Mouse (Mus musculus) heart, adult 2 months (tissue): ENCODE measurements around the gene Cars2. TPM values are rescaled to one million over a fixed set of nuclear protein-coding genes. Genes with fewer than 3 reads are reported as not detected.

Experiments used
- DNase-seq, 2 experiments: peaks; one replicate each; pipeline ENCODE4 v3.0.0; 2021
- H3K27ac ChIP-seq: fragments of 200-600 bp; 2 replicates; pipeline ENCODE4 v1.8.1; 2022
- H3K27me3 ChIP-seq: fragments of 200-500 bp; 2 replicates; pipeline ENCODE4 v1.6.1; 2012; ENCODE audit warnings: mild to moderate bottlenecking, low read length, inconsistent platforms, mixed read lengths; ENCODE audit not compliant: control insufficient read depth, insufficient read depth
- H3K36me3 ChIP-seq: fragments of 200-500 bp; 2 replicates; pipeline ENCODE4 v1.6.1; 2012; ENCODE audit warnings: low read length, inconsistent platforms; ENCODE audit not compliant: control insufficient read depth, insufficient read depth
- H3K4me1 ChIP-seq: fragments of 200-500 bp; 2 replicates; pipeline ENCODE4 v1.6.1; 2011; ENCODE audit warnings: low read length; ENCODE audit not compliant: control insufficient read depth, insufficient read depth
- H3K4me3 ChIP-seq: fragments of 200-600 bp; 2 replicates; pipeline ENCODE4 v1.8.1; 2022
- H3K79me2 ChIP-seq: fragments of 200-500 bp; replicated peaks from 2 replicates; pipeline ENCODE4 v1.6.1; 2012; ENCODE audit warnings: mild to moderate bottlenecking, inconsistent platforms, low read length, moderate library complexity, mixed read lengths; ENCODE audit not compliant: control insufficient read depth, insufficient read depth
- H3K9ac ChIP-seq: fragments of 200-500 bp; 2 replicates; pipeline ENCODE4 v1.6.1; 2012; ENCODE audit warnings: low read depth, mild to moderate bottlenecking, control low read depth, inconsistent platforms, low read length, mixed read lengths
- CTCF ChIP-seq: fragments of 200-600 bp; IDR thresholded peaks from 2 replicates; pipeline ENCODE4 v1.8.1; 2022; ENCODE audit warnings: antibody characterized with exemption, mild to moderate bottlenecking, moderate library complexity
- EP300 ChIP-seq: fragments of 200-500 bp; IDR thresholded peaks from 2 replicates; pipeline ENCODE4 v1.6.1; 2011; ENCODE audit warnings: low read depth, low read length, control low read depth; ENCODE audit not compliant: insufficient read depth
- POLR2A ChIP-seq: fragments of 200-500 bp; IDR thresholded peaks from 2 replicates; pipeline ENCODE4 v1.6.1; 2011; ENCODE audit warnings: mild to moderate bottlenecking, low read depth, low read length, control low read depth; ENCODE audit not compliant: insufficient read depth
- WGBS: fragments of 180-500 bp; shearing (Covaris S2); methylation state at CpG from one replicate; pipeline ENCODE4 v1.1.7; 2018; 5-methylcytosine and 5-hydroxymethylcytosine counted together
- intact Hi-C: fragments of 180-260 bp; cut with DNase I; formaldehyde crosslinking; loops from one replicate; pipeline ENCODE4 v1.15.1; 2025
- polyA plus RNA-seq: library from polyadenylated mRNA; depleted of rRNA; stranded (reverse); fragments of >200 nt; gene quantifications from 2 replicates; pipeline ENCODE4 v1.2.3, GENCODE M21; 2012
- total RNA-seq, 2 experiments: library from RNA; stranded (reverse); gene quantifications; 2 replicates each; pipeline ENCODE4 v1.2.3; 2021

The Cars2 gene
- total and polyA plus RNA-seq, 3 experiments = 46.5 to 49.8 (median 47.7) TPM

DNA sequence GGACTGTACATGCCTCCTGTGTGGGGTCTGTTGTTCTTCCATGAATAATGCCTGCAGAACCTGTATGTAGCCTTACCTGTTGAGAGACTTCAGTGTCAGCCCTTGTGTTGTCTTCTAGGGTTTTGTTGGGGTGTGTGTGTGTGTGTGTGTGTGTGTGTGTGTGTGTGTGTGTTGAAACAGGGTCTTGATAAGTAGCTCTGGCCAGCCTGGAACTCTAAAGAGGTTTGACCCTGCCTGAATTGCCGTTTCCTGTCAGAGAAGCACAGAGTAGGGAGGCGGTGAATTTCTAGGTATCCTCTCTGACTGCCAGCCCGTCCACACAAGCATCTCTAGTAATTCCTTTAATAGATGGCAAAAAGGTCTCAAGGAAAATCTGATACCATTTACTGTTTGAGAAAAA lies 8.9 kb upstream of the Cars2 start:
- Histone ChIP-seq H3K9ac (no peak overlapping the region), H3K36me3 (no peaks in the 10 kb centered on the region), H3K27me3 (no peaks in the 10 kb centered on the region), H3K4me1 (peaks cover 3% of the 10 kb centered on the region; the same call in 1 of the 2 replicates), H3K79me2 (peaks cover 6% of the 10 kb centered on the region), H3K4me3 (no peak overlapping the region), H3K27ac (no peak overlapping the region)
- intact Hi-C loops = loop anchor here (10.0 kb wide), 1 partner anchor 215 kb away; no protein-coding TSS in a partner anchor
- no peak for TF ChIP-seq CTCF
- TF ChIP-seq POLR2A = no peak
- TF ChIP-seq EP300 = no peak
- DNase-seq = no peak
- 33% methylated on average over 3 of the region's 3 CpGs for WGBS

DNA sequence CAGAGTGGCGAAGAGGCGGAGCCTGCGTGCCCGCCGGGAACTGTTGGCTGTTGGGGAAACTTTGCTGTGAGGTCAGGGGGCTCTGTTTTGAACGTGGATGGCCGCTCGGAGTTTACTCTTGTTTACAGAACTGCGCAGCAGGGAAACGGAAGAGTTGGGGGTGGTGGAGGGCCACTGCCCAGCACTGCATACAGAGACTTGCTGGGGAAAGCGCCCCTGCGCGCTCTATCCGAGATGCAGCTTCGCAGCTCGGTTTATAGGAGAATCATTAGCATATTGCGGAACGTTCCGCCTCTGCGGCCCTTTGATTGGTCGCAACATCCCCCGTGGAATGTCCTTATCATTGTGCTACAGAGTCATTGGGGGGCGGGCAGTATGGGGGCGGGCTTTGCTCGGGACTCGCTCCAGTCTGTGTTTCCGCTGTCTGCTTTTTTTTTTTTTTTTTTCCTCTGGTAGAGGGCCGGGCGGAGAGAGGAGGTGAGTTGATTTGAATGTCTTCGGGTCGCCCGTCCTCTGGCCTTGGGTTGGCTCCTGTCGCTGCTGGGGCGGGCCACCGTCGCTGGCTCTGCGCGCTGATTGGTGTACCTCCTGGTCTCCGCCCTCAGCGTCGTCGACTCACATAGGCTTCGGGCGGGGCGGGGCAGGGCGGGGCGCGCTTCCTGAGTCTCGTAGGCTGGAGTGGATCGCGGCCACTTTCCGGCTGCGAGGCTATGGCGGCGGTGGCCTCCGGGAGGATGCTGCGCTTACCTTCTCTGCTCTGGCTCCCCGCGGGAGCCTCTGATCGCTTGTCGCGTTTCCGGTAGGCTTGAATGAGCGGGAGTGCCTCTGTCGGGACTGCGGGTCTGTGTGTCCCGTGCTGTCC lies 7.4 kb upstream of the Cars2 start:
- Histone ChIP-seq H3K27me3 (no peaks in the 10 kb centered on the region), H3K4me1 (peaks cover 3% of the 10 kb centered on the region; the same call in 1 of the 2 replicates), H3K36me3 (no peaks in the 10 kb centered on the region), H3K9ac (peak overlapping the region; percentile 84), H3K27ac (peak overlapping the region; percentile 98), H3K79me2 (peaks cover 6% of the 10 kb centered on the region), H3K4me3 (peak overlapping the region; percentile 77)
- peak; percentile 96 to 98 for DNase-seq
- TF ChIP-seq POLR2A (peak; percentile 100), CTCF (0 out of 2 replicates have a peak, but pooled peaks have one; percentile 7), EP300 (peak; percentile 95)
- intact Hi-C loops = loop anchor here (2.0 to 10.0 kb wide), 2 partner anchors 77 to 217 kb away; partner anchors contain the start of gene Ankrd10
- under 1% methylated on average over 67 of the region's 67 CpGs for WGBS

DNA sequence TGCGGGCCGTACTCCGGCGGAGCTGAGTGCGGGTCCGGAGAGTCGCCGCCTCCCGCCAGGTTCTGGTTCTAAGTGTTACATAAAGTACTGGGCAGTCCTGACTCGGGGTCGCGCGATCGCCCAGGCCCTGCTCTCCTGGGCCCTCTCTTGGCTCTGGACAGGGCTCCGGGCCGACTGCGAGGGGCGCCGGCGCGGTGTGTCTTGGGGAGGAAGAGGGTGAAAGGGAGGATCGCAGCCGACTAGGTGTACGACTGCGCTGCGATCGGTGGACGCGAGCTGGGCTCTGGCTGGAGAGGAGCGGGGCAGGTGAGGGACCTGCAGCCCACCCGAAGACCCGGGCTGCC lies 6.8 kb upstream of the Cars2 start:
- H3K4me1 ChIP-seq = peaks cover 3% of the 10 kb centered on the region; the same call in 1 of the 2 replicates
- under 1% methylated on average over 32 of the region's 32 CpGs for WGBS
- no peak for TF ChIP-seq CTCF
- no peak for TF ChIP-seq EP300
- TF ChIP-seq POLR2A = no peak
- peak overlapping the region; percentile 84 for H3K9ac ChIP-seq
- H3K36me3 ChIP-seq = no peaks in the 10 kb centered on the region
- H3K4me3 ChIP-seq = peak overlapping the region; percentile 77
- intact Hi-C loops = loop anchor here (2.0 to 10.0 kb wide), 2 partner anchors 77 to 217 kb away; partner anchors contain the start of gene Ankrd10
- DNase-seq = no peak
- no peaks in the 10 kb centered on the region for H3K27me3 ChIP-seq
- H3K27ac ChIP-seq = peak overlapping the region; percentile 98
- H3K79me2 ChIP-seq = peaks cover 6% of the 10 kb centered on the region

DNA sequence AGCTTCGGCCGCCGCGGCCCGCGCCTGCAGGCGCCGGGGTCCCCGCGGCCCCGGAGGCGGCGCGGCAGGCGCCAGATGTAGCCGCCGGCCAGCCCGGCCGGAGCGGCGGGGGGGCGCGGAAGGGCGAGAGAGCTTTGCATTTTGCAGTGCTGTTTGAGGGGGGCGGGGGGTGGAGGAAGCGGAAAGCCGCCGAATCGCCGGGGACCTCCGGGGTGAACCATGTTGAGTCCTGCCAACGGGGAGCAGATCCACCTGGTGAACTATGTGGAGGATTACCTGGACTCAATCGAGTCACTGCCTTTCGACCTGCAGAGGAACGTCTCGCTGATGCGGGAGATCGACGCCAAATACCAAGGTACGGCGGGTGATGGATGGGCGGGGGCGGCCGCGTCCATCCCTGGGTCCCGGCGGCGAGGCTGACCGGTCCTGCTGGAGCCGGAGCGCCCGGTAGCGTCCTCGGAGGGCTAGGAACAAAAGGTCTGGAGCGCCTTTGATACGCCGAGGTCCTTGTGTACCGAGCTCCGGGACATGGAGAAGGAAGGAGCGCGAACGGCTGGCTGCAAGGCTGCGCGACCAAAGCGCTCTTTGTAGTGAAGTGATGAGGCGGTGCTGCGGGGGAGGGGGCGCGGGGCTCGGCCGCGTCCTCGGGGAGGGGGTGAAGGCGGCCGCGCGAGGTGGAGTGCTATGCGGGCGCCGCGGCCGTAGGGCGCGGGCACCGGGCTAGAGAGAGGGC lies 6.3 kb upstream of the Cars2 start:
- intact Hi-C loops = loop anchor here (2.0 to 10.0 kb wide), 2 partner anchors 78 to 218 kb away; partner anchors contain the start of gene Ankrd10
- under 1% methylated on average over 82 of the region's 85 CpGs for WGBS
- H3K79me2 ChIP-seq = peaks cover 6% of the 10 kb centered on the region

DNA sequence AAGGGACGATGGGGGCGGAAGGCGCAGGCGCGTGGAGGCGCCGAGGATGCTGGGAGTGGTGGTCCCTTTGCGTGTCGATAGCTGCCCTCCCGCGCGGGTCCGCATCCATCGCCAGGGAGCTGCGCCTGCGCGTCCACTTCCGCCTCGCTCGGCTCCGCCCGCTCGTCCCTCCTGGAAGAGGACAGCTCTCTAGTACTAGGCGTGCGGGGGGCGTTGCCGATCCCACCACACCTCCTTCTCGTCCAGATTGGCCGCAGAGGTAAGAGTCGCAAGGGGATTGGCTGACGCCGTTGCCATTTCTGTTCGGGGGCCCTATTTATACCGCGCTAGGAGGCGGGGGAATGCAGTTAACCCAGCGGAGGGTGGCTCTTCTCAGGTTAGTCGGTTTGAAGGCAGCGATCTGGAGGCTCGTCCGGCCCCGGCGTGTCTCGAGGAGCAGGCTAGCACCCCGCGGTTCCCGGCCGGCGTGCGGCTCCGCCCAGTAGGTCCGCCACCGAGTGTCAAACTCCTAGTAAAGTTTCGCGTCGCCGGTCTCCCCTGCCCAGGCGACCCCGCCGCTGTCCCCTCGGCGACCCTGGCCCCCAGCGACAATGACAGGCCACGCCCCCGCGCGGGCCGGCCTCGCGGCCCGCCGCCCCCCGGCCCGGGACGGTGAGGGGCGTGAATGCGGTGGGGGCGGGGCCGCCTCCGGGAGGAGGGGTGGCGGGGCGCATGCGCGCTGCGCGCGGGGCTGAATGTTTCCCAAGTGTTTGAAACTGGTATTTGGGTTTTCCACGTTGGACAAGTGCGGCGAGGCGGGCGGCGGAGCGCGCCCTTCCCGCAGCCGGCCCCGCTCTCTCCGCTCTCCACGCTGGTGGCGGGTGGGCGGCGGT lies 5.4 kb upstream of the Cars2 start:
- Histone ChIP-seq H3K9ac (peak overlapping the region; percentile 84), H3K36me3 (no peaks in the 10 kb centered on the region), H3K79me2 (peaks cover 3% of the 10 kb centered on the region; the same call in 1 of the 2 replicates), H3K27ac (peak overlapping the region; percentile 98), H3K27me3 (no peaks in the 10 kb centered on the region), H3K4me3 (peak overlapping the region; percentile 77), H3K4me1 (peaks cover 3% of the 10 kb centered on the region; the same call in 1 of the 2 replicates)
- under 1% methylated on average over 103 of the region's 103 CpGs for WGBS
- intact Hi-C loops = loop anchor here (2.0 to 10.0 kb wide), 2 partner anchors 79 to 219 kb away; partner anchors contain the start of gene Ankrd10
- TF ChIP-seq POLR2A (peak; percentile 98), CTCF (no peak)
- peak; percentile 97 to 99 for DNase-seq

More for the DNA sequence above, 6.3 kb upstream of the Cars2 start:
- Histone ChIP-seq H3K4me1 (peaks cover 3% of the 10 kb centered on the region; the same call in 1 of the 2 replicates), H3K27ac (peak overlapping the region; percentile 98), H3K27me3 (no peaks in the 10 kb centered on the region), H3K36me3 (no peaks in the 10 kb centered on the region), H3K4me3 (peak overlapping the region; percentile 77), H3K9ac (peak overlapping the region; percentile 84)
- TF ChIP-seq POLR2A (0 out of 2 replicates have a peak, but pooled peaks have one; percentile 29), EP300 (no peak)
- peak; percentile 61 to 76 for DNase-seq
